Comparison of ENCODE assay signal across 7 mouse cellular contexts in genomic region chr11:88620158-88620973, GRCm38 (mm10).
DNase-seq lines count a peak whose midpoint lies in the region; ATAC-seq and TF ChIP-seq lines count a peak whose summit lies in the region.

No protein-coding gene starts in this region.

- peaks cover 0 to 27% of the 10 kb centered on the region in 2 experiments for H3K36me3 ChIP-seq in MEL (ENCODE audit: control insufficient read depth in 1 of 2, insufficient read depth in 2 of 2, low read length in 2 of 2)
- H3K36me3 ChIP-seq in hindbrain, embryonic 14.5 days (replicated peaks; ENCODE audit: control insufficient read depth, insufficient read depth) = no peaks in the 10 kb centered on the region
- no peaks in the 10 kb centered on the region for H3K36me3 ChIP-seq in thymus, adult 2 months (ENCODE audit: control insufficient read depth, insufficient read depth, low read length)

- H3K27ac ChIP-seq in MEL (ENCODE audit: control insufficient read depth, low read depth, low read length) = peak overlapping the region; percentile 20
- peak overlapping the region; percentile 67 for H3K27ac ChIP-seq in hindbrain, embryonic 14.5 days
- peak overlapping the region; percentile 80 for H3K27ac ChIP-seq in thymus, adult 2 months (ENCODE audit: control insufficient read depth, insufficient read depth, low read length)

- 17% methylated on average over 15 of the region's 15 CpGs for whole genome bisulfite sequencing in hindbrain, embryonic 14.5 days
- WGBS in thymus, adult 2 months = 26% methylated on average over 15 of the region's 15 CpGs

- H3K27me3 ChIP-seq in MEL (ENCODE audit: control insufficient read depth in 1 of 2, insufficient read depth in 2 of 2, low read length in 2 of 2) = no peaks in the 10 kb centered on the region
- no peaks in the 10 kb centered on the region for H3K27me3 ChIP-seq in hindbrain, embryonic 14.5 days (ENCODE audit: control insufficient read depth, insufficient read depth, low read length)
- no peaks in the 10 kb centered on the region for H3K27me3 ChIP-seq in thymus, adult 2 months (ENCODE audit: control insufficient read depth, insufficient read depth, low read length)

- H3K4me1 ChIP-seq in MEL (ENCODE audit: control insufficient read depth in 1 of 2, insufficient read depth in 2 of 2, low read length in 2 of 2) = peaks cover 25 to 28% of the 10 kb centered on the region in 2 experiments
- peaks cover 58% of the 10 kb centered on the region for H3K4me1 ChIP-seq in hindbrain, embryonic 14.5 days (replicated peaks; ENCODE audit: control insufficient read depth, insufficient read depth, low read length)
- peaks cover 67% of the 10 kb centered on the region for H3K4me1 ChIP-seq in thymus, adult 2 months (replicated peaks; ENCODE audit: control insufficient read depth, insufficient read depth, low read length)

- no peak for TF ChIP-seq CTCF in MEL (IDR thresholded peaks at IDR 0.05 in 2 of 3, conservative IDR thresholded peaks at IDR 0.05 in 1 of 3; ENCODE audit: control insufficient read depth in 1 of 3, insufficient read depth in 1 of 3, low read depth in 2 of 3, low read length in 3 of 3, poor library complexity in 1 of 3, severe bottlenecking in 1 of 3)
- TF ChIP-seq CTCF in thymus, adult 2 months (IDR thresholded peaks at IDR 0.05; ENCODE audit: borderline replicate concordance, control insufficient read depth, extremely low read depth, insufficient read depth, low read length, poor library complexity) = no peak

- TF ChIP-seq RAD21 in MEL (IDR thresholded peaks at IDR 0.05; ENCODE audit: low read depth, low read length) = no peak

- H3K79me2 ChIP-seq in MEL (ENCODE audit: control insufficient read depth, insufficient read depth, low read length, poor library complexity) = no peaks in the 10 kb centered on the region

- peak; percentile 57 for DNase-seq in MEL (ENCODE audit: low read depth, low spot score)
- DNase-seq in cerebellum, adult 8-10 months = peak; percentile 35
- peak; percentile 32 to 37 for DNase-seq in frontal cortex, postnatal 10 days (ENCODE audit: low spot score in 2 of 2)
- DNase-seq in hindbrain, embryonic 14.5 days (ENCODE audit: low spot score) = no peak
- peak; percentile 45 to 48 for DNase-seq in left cerebral cortex, adult 18-20 months (ENCODE audit: low spot score in 2 of 2)
- DNase-seq in mesoderm, embryonic 11.5 days (ENCODE audit: low read depth, low spot score) = peak; percentile 28
- DNase-seq in thymus, adult 2 months = peak; percentile 63

- no peak for ATAC-seq in hindbrain, embryonic 14.5 days (ENCODE audit: low FRiP score)

- no peak overlapping the region for H3K4me2 ChIP-seq in hindbrain, embryonic 14.5 days (replicated peaks)

- no peak overlapping the region for H3K4me3 ChIP-seq in MEL (ENCODE audit: control insufficient read depth in 1 of 2, insufficient read depth in 1 of 2, low read depth in 2 of 2, low read length in 2 of 2)
- no peak overlapping the region for H3K4me3 ChIP-seq in hindbrain, embryonic 14.5 days (replicated peaks; ENCODE audit: low read length)
- H3K4me3 ChIP-seq in thymus, adult 2 months (ENCODE audit: control insufficient read depth, insufficient read depth, low read length) = no peak overlapping the region

- TF ChIP-seq POLR2A in MEL (IDR thresholded peaks at IDR 0.05; ENCODE audit: control insufficient read depth in 1 of 2, insufficient read depth in 1 of 2, low read depth in 1 of 2, low read length in 2 of 2, poor library complexity in 1 of 2) = no peak
- TF ChIP-seq POLR2A in thymus, adult 2 months (IDR thresholded peaks at IDR 0.05; ENCODE audit: control insufficient read depth, extremely low read depth, insufficient read depth, low read length, poor library complexity) = no peak

- no peak overlapping the region for H3K9ac ChIP-seq in MEL (ENCODE audit: control insufficient read depth, low read depth, low read length, poor library complexity, severe bottlenecking)
- H3K9ac ChIP-seq in hindbrain, embryonic 14.5 days = peak overlapping the region; percentile 0; the same call in 1 of the 2 replicates

- TF ChIP-seq EP300 in MEL (IDR thresholded peaks at IDR 0.05; ENCODE audit: low read depth in 1 of 2, low read length in 2 of 2) = peak in 1 of 2 experiments; percentile 38; a peak in 2 of 4 replicates

- H3K9me3 ChIP-seq in MEL (replicated peaks; ENCODE audit: insufficient read depth, low read length) = no peaks in the 10 kb centered on the region
- no peaks in the 10 kb centered on the region for H3K9me3 ChIP-seq in hindbrain, embryonic 14.5 days (ENCODE audit: control insufficient read depth, low read length)

TF ChIP-seq in MEL, 35 proteins besides CTCF, POLR2A, EP300 and RAD21:
- TF ChIP-seq GATA1 (IDR thresholded peaks at IDR 0.05; ENCODE audit: low read depth, low read length) = peak; percentile 63
- peak; percentile 55; the same call in 1 of the 2 replicates for TF ChIP-seq TCF12 (IDR thresholded peaks at IDR 0.05; ENCODE audit: low read depth, low read length)
- TF ChIP-seq NELFE (IDR thresholded peaks at IDR 0.05; ENCODE audit: low read depth, low read length) = 0 out of 2 replicates have a peak, but pooled peaks have one; percentile 3
- 0 out of 2 replicates have a peak, but pooled peaks have one; percentile 44 for TF ChIP-seq MXI1 (IDR thresholded peaks at IDR 0.05; ENCODE audit: low read depth, low read length)
- peak; percentile 66 for TF ChIP-seq ZNF384 (IDR thresholded peaks at IDR 0.05; ENCODE audit: low read depth, low read length)
- no peak for TF ChIP-seq E2F4 (IDR thresholded peaks at IDR 0.05; ENCODE audit: borderline replicate concordance, low read depth, low read length)
- peak; percentile 33; the same call in 1 of the 2 replicates for TF ChIP-seq RCOR1 (IDR thresholded peaks at IDR 0.05; ENCODE audit: low read depth, low read length)
- TF ChIP-seq SIN3A (IDR thresholded peaks at IDR 0.05; ENCODE audit: low read length) = peak; percentile 56; the same call in 1 of the 2 replicates
- no peak for TF ChIP-seq USF2 (IDR thresholded peaks at IDR 0.05; ENCODE audit: borderline replicate concordance in 1 of 2, insufficient read depth in 1 of 2, low read depth in 1 of 2, low read length in 2 of 2)
- TF ChIP-seq MEF2A (IDR thresholded peaks at IDR 0.05; ENCODE audit: extremely low read depth, insufficient replicate concordance, low read depth, low read length, poor library complexity, severe bottlenecking) = no peak

Comparison
In these comparisons a context has a peak if more than half of its experiments do, and no peak if none do; other contexts are left out.
1. H3K27ac ChIP-seq: peak in every context shown above with its lines; median percentile 80 in thymus, adult 2 months; 67 in hindbrain, embryonic 14.5 days; 20 in MEL.